Mouse (Mus musculus): ENCODE measurements around the gene Kank3. TPM values are rescaled to one million over a fixed set of nuclear protein-coding genes. Genes with fewer than 3 reads are reported as not detected.
"Not testable (repeated sequence)": the region's sequence is repeated elsewhere in the genome, so short reads cannot be mapped to it uniquely, and the experiment has no call there.

Kank3 gene
- polyA plus RNA-seq, 1 experiment from 2014 or later = 30.1 TPM

DNA sequence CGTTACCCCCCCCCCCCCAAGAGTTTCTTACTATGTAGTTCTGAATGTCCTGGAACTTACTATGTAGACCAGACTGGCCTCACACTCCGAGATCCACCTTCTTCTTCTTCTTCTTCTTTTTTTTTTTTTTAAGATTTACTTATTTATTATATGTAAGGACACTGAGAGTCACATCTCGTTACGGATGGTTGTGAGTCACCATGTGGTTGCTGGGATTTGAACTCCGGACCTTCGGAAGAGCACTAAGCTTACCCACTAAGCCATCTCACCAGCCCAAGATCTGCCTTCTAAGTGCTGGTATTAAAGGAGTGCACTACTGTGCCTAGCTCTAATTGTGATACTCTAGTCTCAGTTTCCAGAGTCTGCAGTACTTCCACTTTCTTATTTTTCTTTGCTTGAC, 5.1 kb downstream of the Kank3 start:
- 94% methylated on average over 6 of the region's 6 CpGs for WGBS
- Histone ChIP-seq H3K4me1 (replicated peaks; ENCODE audit: control insufficient read depth, insufficient read depth, low read length) (peaks cover 7% of the 10 kb centered on the region), H3K36me3 (ENCODE audit: control insufficient read depth, insufficient read depth, low read length) (peaks cover 3% of the 10 kb centered on the region; the same call in 1 of the 2 replicates), H3K9ac (ENCODE audit: low read depth, low read length) (no peak overlapping the region), H3K27me3 (ENCODE audit: control insufficient read depth, insufficient read depth, low read length) (peaks cover 6% of the 10 kb centered on the region), H3K4me2 (replicated peaks; ENCODE audit: low read depth, low read length) (no peak overlapping the region), H3K9me3 (ENCODE audit: control insufficient read depth, low read length) (no peaks in the 10 kb centered on the region), H3K27ac (ENCODE audit: low read depth, low read length) (no peak overlapping the region), H3K4me3 (ENCODE audit: low read depth, low read length) (no peak overlapping the region)
- DNase-seq (ENCODE audit: low spot score) (no peak), ATAC-seq (ENCODE audit: low FRiP score) (no peak)

- Histone ChIP-seq H3K9ac (ENCODE audit: low read depth, low read length) (peak overlapping the region; percentile 75; the same call in 1 of the 2 replicates), H3K4me1 (replicated peaks; ENCODE audit: control insufficient read depth, insufficient read depth, low read length) (peaks cover 7% of the 10 kb centered on the region), H3K4me2 (replicated peaks; ENCODE audit: low read depth, low read length) (peak overlapping the region; percentile 84), H3K4me3 (ENCODE audit: low read depth, low read length) (peak overlapping the region; percentile 53), H3K9me3 (ENCODE audit: control insufficient read depth, low read length) (no peaks in the 10 kb centered on the region), H3K27me3 (ENCODE audit: control insufficient read depth, insufficient read depth, low read length) (no peaks in the 10 kb centered on the region), H3K27ac (ENCODE audit: low read depth, low read length) (no peak overlapping the region), H3K36me3 (ENCODE audit: control insufficient read depth, insufficient read depth, low read length) (peaks cover 3% of the 10 kb centered on the region; the same call in 1 of the 2 replicates)
- WGBS = 81% methylated on average over 5 of the region's 5 CpGs
- DNase-seq (ENCODE audit: low spot score) (no peak), ATAC-seq (ENCODE audit: low FRiP score) (no peak)
Observed at GRCm38 (mm10) chr17:33816612-33817011, 6.3 kb downstream of the Kank3 start.

- no peaks in the 10 kb centered on the region for H3K27me3 ChIP-seq (ENCODE audit: control insufficient read depth, insufficient read depth, low read length)
- H3K9ac ChIP-seq (ENCODE audit: low read depth, low read length) = peak overlapping the region; percentile 75
- H3K4me1 ChIP-seq (replicated peaks; ENCODE audit: control insufficient read depth, insufficient read depth, low read length) = peaks cover 7% of the 10 kb centered on the region
- peak overlapping the region; percentile 86 for H3K27ac ChIP-seq (ENCODE audit: low read depth, low read length)
- peak overlapping the region; percentile 84 for H3K4me2 ChIP-seq (replicated peaks; ENCODE audit: low read depth, low read length)
- peak; percentile 96 for DNase-seq (ENCODE audit: low spot score)
- WGBS = under 1% methylated on average over 89 of the region's 89 CpGs
- H3K36me3 ChIP-seq (ENCODE audit: control insufficient read depth, insufficient read depth, low read length) = peaks cover 3% of the 10 kb centered on the region; the same call in 1 of the 2 replicates
- ATAC-seq (ENCODE audit: low FRiP score) = peak; percentile 96
- H3K4me3 ChIP-seq (ENCODE audit: low read depth, low read length) = peak overlapping the region; percentile 53
- no peaks in the 10 kb centered on the region for H3K9me3 ChIP-seq (ENCODE audit: control insufficient read depth, low read length)
Observed at GRCm38 (mm10) chr17:33817184-33817968, 7.1 kb downstream of the Kank3 start.

GRCm38 (mm10) chr17:33817969-33818643, 7.8 kb downstream of the Kank3 start:
- peak overlapping the region; percentile 86 for H3K27ac ChIP-seq (ENCODE audit: low read depth, low read length)
- ATAC-seq (ENCODE audit: low FRiP score) (peak; percentile 69), DNase-seq (ENCODE audit: low spot score) (no peak)
- 19% methylated on average over 33 of the region's 33 CpGs for WGBS
- peak overlapping the region; percentile 53 for H3K4me3 ChIP-seq (ENCODE audit: low read depth, low read length)
- H3K36me3 ChIP-seq (ENCODE audit: control insufficient read depth, insufficient read depth, low read length) = peaks cover 3% of the 10 kb centered on the region; the same call in 1 of the 2 replicates
- H3K4me2 ChIP-seq (replicated peaks; ENCODE audit: low read depth, low read length) = peak overlapping the region; percentile 84
- H3K9me3 ChIP-seq (ENCODE audit: control insufficient read depth, low read length) = no peaks in the 10 kb centered on the region
- H3K9ac ChIP-seq (ENCODE audit: low read depth, low read length) = peak overlapping the region; percentile 75
- no peaks in the 10 kb centered on the region for H3K27me3 ChIP-seq (ENCODE audit: control insufficient read depth, insufficient read depth, low read length)
- peaks cover 7% of the 10 kb centered on the region for H3K4me1 ChIP-seq (replicated peaks; ENCODE audit: control insufficient read depth, insufficient read depth, low read length)

DNA sequence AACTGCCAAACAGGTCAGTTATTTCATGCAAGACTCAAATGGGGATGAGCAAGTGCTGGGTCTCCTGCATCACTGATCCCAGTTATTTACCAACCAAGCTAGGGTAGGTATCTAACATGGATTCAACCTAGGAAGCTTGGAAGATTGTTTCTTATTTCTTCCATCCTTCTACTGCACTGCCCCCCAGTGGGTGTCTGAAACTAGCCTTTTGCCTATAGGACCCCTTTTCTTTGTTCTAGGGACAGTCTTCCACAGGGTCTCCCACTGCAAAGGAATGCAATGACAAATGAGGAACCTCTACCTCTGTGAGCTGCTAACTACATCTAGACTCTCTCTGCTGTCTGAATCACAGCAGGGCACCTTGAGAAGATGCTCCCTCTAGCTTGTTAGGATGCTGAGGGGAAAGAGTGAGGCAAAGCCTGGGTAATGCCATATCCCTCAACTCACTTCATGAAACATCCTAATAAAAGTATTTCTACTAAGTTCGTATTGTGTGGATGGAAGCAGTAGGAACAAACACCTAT, 12.2 kb downstream of the Kank3 start:
- Histone ChIP-seq H3K4me1 (replicated peaks; ENCODE audit: control insufficient read depth, insufficient read depth, low read length) (peaks cover 5% of the 10 kb centered on the region), H3K4me3 (ENCODE audit: low read depth, low read length) (no peak overlapping the region), H3K4me2 (replicated peaks; ENCODE audit: low read depth, low read length) (no peak overlapping the region), H3K9ac (ENCODE audit: low read depth, low read length) (no peak overlapping the region), H3K27ac (ENCODE audit: low read depth, low read length) (no peak overlapping the region), H3K9me3 (ENCODE audit: control insufficient read depth, low read length) (no peaks in the 10 kb centered on the region), H3K27me3 (ENCODE audit: control insufficient read depth, insufficient read depth, low read length) (no peaks in the 10 kb centered on the region), H3K36me3 (ENCODE audit: control insufficient read depth, insufficient read depth, low read length) (peaks cover 3% of the 10 kb centered on the region; the same call in 1 of the 2 replicates)
- ATAC-seq (ENCODE audit: low FRiP score) (no peak), DNase-seq (ENCODE audit: low spot score) (no peak)
- 90% methylated on average over 1 of the region's 1 CpGs for WGBS

GRCm38 (mm10) chr17:33823171-33823570, 12.9 kb downstream of the Kank3 start:
- 85% methylated on average over 8 of the region's 8 CpGs for WGBS
- not testable (repeated sequence) for ATAC-seq (ENCODE audit: low FRiP score)

DNA sequence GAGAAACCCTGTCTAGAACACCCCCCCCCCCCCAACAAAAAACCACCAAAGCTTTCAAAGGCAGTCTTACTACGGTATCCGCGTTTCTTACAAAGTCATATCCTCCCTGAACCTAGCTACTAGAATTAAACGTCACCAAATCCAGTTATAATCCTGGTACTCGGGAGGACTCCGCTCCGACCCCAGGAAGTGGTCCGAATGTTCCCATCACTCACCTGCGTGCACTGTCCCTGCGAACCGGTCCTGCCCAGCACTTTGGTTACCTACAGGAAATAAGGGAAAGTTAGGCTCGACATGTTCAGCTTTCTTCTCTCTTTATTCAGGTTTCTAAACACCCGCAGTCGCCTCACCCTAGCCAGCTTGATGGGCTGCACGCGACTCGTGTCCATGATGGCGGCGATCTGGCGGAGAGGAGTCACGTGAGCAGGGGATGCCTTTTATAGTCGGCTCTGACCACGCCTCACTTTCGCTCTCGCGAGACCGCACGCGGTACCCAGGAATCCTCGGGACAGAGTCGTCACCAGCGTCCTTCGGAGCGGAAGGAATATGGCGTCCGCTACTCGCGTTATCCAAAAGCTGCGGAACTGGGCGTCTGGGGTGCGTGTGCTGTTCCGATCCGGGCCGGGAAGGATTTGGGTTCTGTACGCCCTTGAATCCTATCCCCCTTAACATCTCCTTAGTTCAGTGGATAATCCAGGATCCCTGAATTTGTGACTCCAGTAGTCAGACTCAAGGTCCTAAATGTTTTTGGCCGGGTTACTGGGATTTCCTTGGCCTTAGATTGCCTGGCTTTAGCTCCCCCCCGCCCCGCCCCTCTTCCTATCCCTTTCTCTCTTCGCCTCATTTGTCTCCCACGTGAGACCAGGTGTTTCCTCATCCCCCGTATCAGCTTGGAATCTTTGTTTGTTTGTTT, 14.0 kb downstream of the Kank3 start, which contains the start of the genes Rps28 and Ndufa7:
Rps28 (minus strand) TSS at position 479 of the 913 bp plus-strand sequence.
Ndufa7 (plus strand) TSS at position 489 of the 913 bp plus-strand sequence.
- peaks cover 2% of the 10 kb centered on the region; the same call in 1 of the 2 replicates for H3K4me1 ChIP-seq (replicated peaks; ENCODE audit: control insufficient read depth, insufficient read depth, low read length)
- H3K4me3 ChIP-seq (ENCODE audit: low read depth, low read length) = peak within 1 kb of the TSS; percentile 80
- peak within 1 kb of the TSS; percentile 51 for H3K27ac ChIP-seq (ENCODE audit: low read depth, low read length)
- H3K4me2 ChIP-seq (replicated peaks; ENCODE audit: low read depth, low read length) = peak within 1 kb of the TSS; percentile 96
- H3K27me3 ChIP-seq (ENCODE audit: control insufficient read depth, insufficient read depth, low read length) = no peaks in the 10 kb centered on the region
- peak within 1 kb of the TSS; percentile 84 for H3K9ac ChIP-seq (ENCODE audit: low read depth, low read length)
- peak; percentile 94 for ATAC-seq (ENCODE audit: low FRiP score)
- no peaks in the 10 kb centered on the region for H3K9me3 ChIP-seq (ENCODE audit: control insufficient read depth, low read length)
- peaks cover 3% of the 10 kb centered on the region; the same call in 1 of the 2 replicates for H3K36me3 ChIP-seq (ENCODE audit: control insufficient read depth, insufficient read depth, low read length)
- peak; percentile 98 for DNase-seq (ENCODE audit: low spot score)
- under 1% methylated on average over 51 of the region's 51 CpGs for WGBS

More at GRCm38 (mm10) chr17:33823171-33823570, 12.9 kb downstream of the Kank3 start:
- not testable (repeated sequence) for H3K4me1 ChIP-seq (replicated peaks; ENCODE audit: control insufficient read depth, insufficient read depth, low read length); H3K27ac ChIP-seq (ENCODE audit: low read depth, low read length); H3K36me3 ChIP-seq (ENCODE audit: control insufficient read depth, insufficient read depth, low read length); DNase-seq (ENCODE audit: low spot score); H3K9me3 ChIP-seq (ENCODE audit: control insufficient read depth, low read length); H3K27me3 ChIP-seq (ENCODE audit: control insufficient read depth, insufficient read depth, low read length)
- H3K4me2 ChIP-seq (replicated peaks; ENCODE audit: low read depth, low read length) = peak overlapping the region; percentile 96
- peak overlapping the region; percentile 80 for H3K4me3 ChIP-seq (ENCODE audit: low read depth, low read length)
- peak overlapping the region; percentile 84 for H3K9ac ChIP-seq (ENCODE audit: low read depth, low read length)

- not testable (repeated sequence) for ATAC-seq (ENCODE audit: low FRiP score); H3K27me3 ChIP-seq (ENCODE audit: control insufficient read depth, insufficient read depth, low read length); H3K36me3 ChIP-seq (ENCODE audit: control insufficient read depth, insufficient read depth, low read length); DNase-seq (ENCODE audit: low spot score); H3K9me3 ChIP-seq (ENCODE audit: control insufficient read depth, low read length); H3K4me1 ChIP-seq (replicated peaks; ENCODE audit: control insufficient read depth, insufficient read depth, low read length)
- Histone ChIP-seq H3K4me2 (replicated peaks; ENCODE audit: low read depth, low read length) (peak overlapping the region; percentile 72), H3K9ac (ENCODE audit: low read depth, low read length) (peak overlapping the region; percentile 84), H3K4me3 (ENCODE audit: low read depth, low read length) (peak overlapping the region; percentile 80), H3K27ac (ENCODE audit: low read depth, low read length) (peak overlapping the region; percentile 51; the same call in 1 of the 2 replicates)
- WGBS = 8% methylated on average over 6 of the region's 6 CpGs
Observed at GRCm38 (mm10) chr17:33824997-33825330, 14.6 kb downstream of the Kank3 start.

Measured in hindbrain, embryonic 11.5 days (tissue).